Mouse (Mus musculus) kidney, adult 11 months (tissue): ENCODE data around the gene Styx.
"Not testable (repeated sequence)": the region's sequence is repeated elsewhere in the genome, so short reads cannot be mapped to it uniquely, and the experiment has no call there.

Experiments
- DNase-seq: peaks from one replicate; pipeline ENCODE4 v3.0.0; 2022

Styx gene

GRCm38 (mm10) chr14:45439387-45439786 is 88.5 kb downstream of the Styx start:
- DNase-seq = no peak

DNA sequence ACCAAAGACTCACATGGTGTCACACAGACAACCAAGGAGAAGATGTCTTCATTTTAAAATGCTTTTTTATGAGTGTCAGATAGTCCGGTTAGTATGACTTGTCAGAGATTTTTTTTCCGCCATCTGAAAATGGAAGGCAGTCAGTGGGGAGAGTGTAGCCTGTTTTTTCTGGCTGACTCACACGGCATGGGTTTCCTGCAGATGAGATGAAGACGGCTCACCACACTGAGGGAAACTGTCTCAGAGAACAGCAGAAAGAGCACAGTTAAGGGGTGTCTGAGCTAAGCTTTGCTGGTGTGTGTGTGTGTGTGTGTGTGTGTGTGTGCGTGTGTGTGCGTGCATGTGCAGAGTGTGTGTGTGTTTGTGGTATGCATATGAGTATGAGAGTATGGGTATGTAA is 90.4 kb downstream of the Styx start:
- DNase-seq = no peak

- DNase-seq = no peak
Observed at GRCm38 (mm10) chr14:45442781-45443560, 92.1 kb downstream of the Styx start.

DNA sequence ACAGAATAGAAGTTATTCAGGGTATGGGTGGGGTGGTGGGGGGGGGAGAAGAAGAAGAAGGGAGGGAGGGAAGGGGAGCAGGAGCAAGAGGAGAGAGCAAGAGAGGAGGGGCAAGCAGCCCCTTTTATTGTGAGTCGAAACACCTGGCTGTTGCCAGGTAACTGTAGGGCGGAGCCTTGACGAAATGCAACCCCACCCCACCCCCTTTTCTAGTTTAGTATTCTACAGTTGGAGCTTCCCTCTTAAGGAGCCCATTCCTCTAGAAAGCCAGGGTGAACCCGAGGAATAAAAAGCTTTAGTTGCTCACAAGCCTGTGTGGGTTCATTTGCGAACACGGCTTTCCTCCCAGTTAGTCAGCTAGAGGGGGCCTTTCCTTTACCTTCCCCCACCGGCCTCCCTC is 94.0 kb downstream of the Styx start:
- DNase-seq = no peak

GRCm38 (mm10) chr14:45445445-45445844 is 94.6 kb downstream of the Styx start:
- no peak for DNase-seq

GRCm38 (mm10) chr14:45446777-45447176 is 95.9 kb downstream of the Styx start:
- DNase-seq = no peak

DNA sequence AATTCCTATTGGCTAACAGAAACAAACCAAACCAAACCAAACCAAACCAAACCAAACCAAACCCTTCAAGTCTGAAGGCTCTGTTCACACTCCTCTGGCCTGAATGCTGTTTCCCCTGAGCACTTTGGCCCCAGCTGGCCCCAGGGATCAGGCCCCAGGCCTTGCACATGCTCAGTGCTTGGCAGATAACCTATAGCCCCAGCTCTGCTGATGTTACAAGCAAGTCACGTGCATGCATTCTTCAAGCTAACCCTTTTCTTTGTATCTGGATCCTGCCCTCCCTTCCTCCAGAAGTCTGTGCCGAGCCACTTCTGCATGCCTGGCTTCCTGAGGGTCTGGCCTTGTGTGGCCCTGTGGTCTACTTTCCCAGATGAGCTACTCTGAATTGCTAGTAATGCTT is 100.2 kb downstream of the Styx start:
- peak; percentile 33 for DNase-seq

GRCm38 (mm10) chr14:45452148-45452547 is 101.3 kb downstream of the Styx start:
- DNase-seq = peak; percentile 49

GRCm38 (mm10) chr14:45452861-45453512 is 102.1 kb downstream of the Styx start:
- DNase-seq = peak; percentile 89

- DNase-seq = peak; percentile 66
Observed at GRCm38 (mm10) chr14:45453538-45454233, 102.8 kb downstream of the Styx start.

DNA sequence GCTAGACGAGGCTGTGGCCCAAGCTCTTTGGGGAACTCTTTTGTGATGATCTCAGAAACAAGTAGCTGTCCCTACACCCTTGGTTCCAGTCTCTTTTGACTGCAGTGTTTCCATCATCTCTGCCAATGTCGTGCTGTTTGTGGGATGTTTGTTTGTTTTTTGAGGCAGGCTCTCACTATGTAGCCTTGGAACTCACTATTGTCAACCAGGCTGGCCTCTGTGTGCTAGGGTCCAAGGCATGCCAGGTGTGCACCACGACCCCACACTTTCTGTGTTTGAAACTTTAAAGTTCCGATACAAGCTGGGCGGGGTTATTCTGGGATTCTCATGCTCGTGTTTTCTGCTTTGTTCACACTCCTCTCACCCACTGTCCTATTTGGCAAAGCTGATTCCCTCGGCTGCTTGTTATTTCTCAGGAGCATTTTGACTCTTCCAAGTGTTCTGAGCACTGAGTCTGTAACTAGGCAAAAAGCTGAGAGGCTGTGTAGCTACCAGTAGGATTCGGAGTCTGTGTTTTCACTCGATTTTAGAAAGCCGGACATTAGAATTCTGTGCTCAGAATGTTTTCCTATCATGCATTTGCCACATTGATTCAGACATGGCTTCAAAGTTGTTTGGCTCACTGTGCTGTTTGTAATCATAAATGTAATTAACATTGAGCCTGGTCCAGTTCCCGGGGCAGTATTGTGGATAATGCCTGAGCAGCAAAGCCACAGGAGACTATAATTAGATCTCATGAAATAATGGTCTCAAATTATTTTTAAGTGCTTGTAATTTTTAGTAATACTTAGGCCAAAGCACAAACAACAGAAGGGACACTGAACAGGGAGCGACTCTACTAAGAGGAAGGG is 105.0 kb downstream of the Styx start:
- DNase-seq = no peak

GRCm38 (mm10) chr14:45456502-45456846 is 105.6 kb downstream of the Styx start:
- DNase-seq = no peak

GRCm38 (mm10) chr14:45457003-45457402 is 106.1 kb downstream of the Styx start:
- no peak for DNase-seq

GRCm38 (mm10) chr14:45459877-45460276 is 109.0 kb downstream of the Styx start:
- DNase-seq = no peak

GRCm38 (mm10) chr14:45460491-45460890 is 109.6 kb downstream of the Styx start:
- DNase-seq = no peak

DNA sequence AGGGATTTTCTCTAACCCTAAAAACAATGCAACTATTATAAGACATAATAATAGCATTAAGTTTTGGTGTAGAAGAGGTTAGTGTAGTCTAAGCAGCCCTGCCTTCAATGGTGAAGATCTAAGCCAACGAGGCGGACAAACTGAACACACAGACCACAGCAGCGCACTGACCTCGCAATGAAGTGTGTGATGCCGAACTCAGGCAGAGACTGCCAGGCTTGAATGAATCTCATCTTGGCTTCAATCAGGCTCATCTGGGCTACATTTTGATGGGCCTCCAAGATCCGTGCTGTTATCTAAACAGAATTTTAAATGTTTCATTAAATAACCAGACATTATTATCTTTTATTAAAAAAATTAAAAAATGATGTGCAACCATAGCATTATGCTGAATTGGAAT is 111.1 kb downstream of the Styx start:
- DNase-seq = no peak

- DNase-seq = no peak
Observed at GRCm38 (mm10) chr14:45462374-45462773, 111.5 kb downstream of the Styx start.

GRCm38 (mm10) chr14:45462875-45463475 is 112.1 kb downstream of the Styx start:
- no peak for DNase-seq

DNA sequence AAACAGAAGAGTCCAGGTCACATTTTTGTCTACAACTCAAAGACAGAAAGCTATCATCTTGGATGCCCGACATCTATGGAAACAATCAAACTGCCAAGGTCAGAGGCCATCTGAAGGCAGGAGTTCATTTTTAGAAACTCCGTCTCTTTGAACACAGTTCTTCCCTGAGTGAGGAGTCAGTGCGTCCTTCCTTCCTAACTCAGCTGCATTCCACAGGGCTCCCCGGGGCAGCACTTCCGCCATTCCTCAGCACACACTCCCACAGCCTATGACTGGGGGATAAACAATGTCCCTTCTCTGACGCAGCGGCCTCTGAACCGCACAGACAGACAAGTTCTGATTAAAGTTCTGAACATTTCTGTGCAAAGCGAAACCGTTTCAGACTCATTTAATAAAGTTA is 112.7 kb downstream of the Styx start:
- peak; percentile 79 for DNase-seq

DNA sequence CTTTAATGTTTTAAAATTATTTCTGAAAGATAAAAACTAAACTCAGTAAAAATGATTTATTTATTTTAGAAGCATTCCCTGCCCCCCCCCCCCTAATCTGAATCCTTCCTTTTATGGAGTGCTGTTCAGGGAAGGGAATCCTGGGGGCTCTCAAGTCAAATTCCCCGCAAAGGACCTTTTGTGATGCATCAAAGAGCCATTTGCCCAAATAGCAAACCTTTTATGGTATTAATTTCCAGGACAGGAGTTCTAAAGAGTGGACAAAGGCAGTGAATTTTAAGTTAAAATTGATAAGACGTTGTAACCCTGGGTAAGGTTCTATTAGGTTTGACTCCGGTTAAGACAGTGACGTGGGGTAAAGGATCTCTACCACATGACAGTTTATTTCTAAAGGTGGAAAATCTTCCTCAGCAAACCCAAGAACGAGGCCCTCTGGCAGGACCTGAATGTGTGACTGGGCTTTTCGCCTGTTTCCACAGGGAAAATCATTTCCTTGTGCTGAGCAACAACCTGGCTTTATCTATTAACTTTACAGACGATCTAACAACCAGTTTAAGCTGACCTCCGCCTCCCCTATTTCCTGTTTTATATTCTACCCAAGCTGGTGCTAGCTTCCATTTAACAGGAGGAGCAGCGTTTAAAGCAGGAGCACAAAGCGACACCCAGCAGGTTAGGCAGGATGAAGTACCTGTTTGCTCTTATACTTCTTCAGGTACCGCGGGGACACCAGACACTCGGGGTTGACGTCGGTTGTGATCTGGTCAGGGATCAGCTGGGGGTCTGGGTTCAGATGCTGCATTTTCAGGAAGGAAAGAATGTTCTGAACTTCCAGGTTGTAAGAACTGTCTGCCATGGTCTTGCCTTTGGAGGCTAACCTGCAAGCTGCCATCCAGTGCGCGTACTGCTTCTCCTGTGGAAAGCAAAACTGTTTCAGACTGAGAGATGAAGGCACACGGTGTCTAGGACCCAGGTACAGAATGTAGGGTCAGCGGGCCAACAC is 113.4 kb downstream of the Styx start:
- DNase-seq = no peak

DNA sequence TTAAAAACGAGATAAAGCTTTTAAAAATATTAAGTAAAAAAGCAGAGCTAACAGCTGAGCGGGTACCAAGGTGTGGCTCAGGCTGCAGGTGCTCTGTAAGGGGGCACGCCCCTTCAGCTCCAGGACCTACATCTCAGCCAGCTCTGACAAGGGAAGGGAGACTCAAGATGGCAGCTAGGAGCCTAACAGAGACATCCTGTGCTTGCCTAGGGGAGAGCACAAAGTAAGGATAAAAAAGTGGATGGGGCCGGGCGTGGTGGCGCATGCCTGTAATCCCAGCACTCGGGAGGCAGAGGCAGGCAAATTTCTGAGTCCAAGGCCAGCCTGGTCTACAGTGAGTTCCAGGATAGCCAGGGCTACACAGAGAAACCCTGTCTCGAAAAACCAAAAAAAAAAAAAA is 115.5 kb downstream of the Styx start:
- DNase-seq = not testable (repeated sequence)
